Mouse (Mus musculus) forebrain, embryonic 15.5 days (tissue): ENCODE measurements around the gene Tdp2. TPM values are rescaled to one million over a fixed set of nuclear protein-coding genes. Genes with fewer than 3 reads are reported as not detected.

Experiments
- ATAC-seq: fragments of 200-750 bp; cut with Nextera tagmentation; replicated peaks from 2 replicates; pipeline ENCODE4 v1.8.0; 2017; ENCODE audit warnings: mild to moderate bottlenecking, moderate TSS enrichment, moderate library complexity
- H3K27ac ChIP-seq: fragments of 300-500 bp; sonication (generic); replicated peaks from 2 replicates; pipeline ENCODE4 v1.5.1; 2015; ENCODE audit warnings: mild to moderate bottlenecking, inconsistent platforms
- H3K27me3 ChIP-seq: fragments of 300-500 bp; sonication (generic); 2 replicates; pipeline ENCODE4 v1.6.1; 2015; ENCODE audit warnings: inconsistent platforms
- H3K36me3 ChIP-seq: fragments of 300-500 bp; sonication (generic); 2 replicates; pipeline ENCODE4 v1.6.1; 2015; ENCODE audit warnings: mild to moderate bottlenecking, inconsistent platforms
- H3K4me1 ChIP-seq: fragments of 300-500 bp; sonication (generic); 2 replicates; pipeline ENCODE4 v1.6.1; 2015; ENCODE audit warnings: inconsistent platforms
- H3K4me2 ChIP-seq: fragments of 300-500 bp; sonication (generic); replicated peaks from 2 replicates; pipeline ENCODE4 v1.6.1; 2015; ENCODE audit warnings: mild to moderate bottlenecking, inconsistent platforms
- H3K4me3 ChIP-seq: fragments of 300-500 bp; sonication (generic); 2 replicates; pipeline ENCODE4 v1.5.1; 2015; ENCODE audit warnings: mild to moderate bottlenecking, inconsistent platforms
- H3K9ac ChIP-seq: fragments of 300-500 bp; sonication (generic); replicated peaks from 2 replicates; pipeline ENCODE4 v1.6.1; 2015; ENCODE audit warnings: mild to moderate bottlenecking, inconsistent platforms
- H3K9me3 ChIP-seq: fragments of 300-500 bp; sonication (generic); 2 replicates; pipeline ENCODE4 v1.6.1; 2016; ENCODE audit warnings: inconsistent platforms
- WGBS: fragments of 180-500 bp; shearing (Covaris S2); methylation state at CpG from one replicate; pipeline ENCODE4 v1.1.7; 2015; ENCODE audit warnings: mixed read lengths; 5-methylcytosine and 5-hydroxymethylcytosine counted together
- polyA plus RNA-seq: library from polyadenylated mRNA; unstranded; fragments of >200 nt; fragmentation: Nextera tagmentation; extraction: Ambion mirVana; gene quantifications from 2 replicates; pipeline ENCODE4 v1.2.1, GENCODE M21; 2015

The Tdp2 gene
- polyA plus RNA-seq, 1 experiment from 2014 or later: 46.5 TPM

- H3K4me2 ChIP-seq: peak overlapping the region; percentile 90
- H3K27ac ChIP-seq: peak overlapping the region; percentile 100
- H3K27me3 ChIP-seq: no peaks in the 10 kb centered on the region
- WGBS: under 1% methylated on average over 26 of the region's 26 CpGs
- H3K36me3 ChIP-seq: peaks cover 6% of the 10 kb centered on the region
- peak overlapping the region; percentile 98 for H3K4me3 ChIP-seq
- H3K9ac ChIP-seq: peak overlapping the region; percentile 96
- no peaks in the 10 kb centered on the region for H3K9me3 ChIP-seq
- ATAC-seq: no peak
- peaks cover 36% of the 10 kb centered on the region for H3K4me1 ChIP-seq
These were observed 29.3 kb upstream of the Tdp2 start for GRCm38 (mm10) chr13:24802131-24802691.

GRCm38 (mm10) chr13:24803196-24803595 lies 28.3 kb upstream of the Tdp2 start:
- Histone ChIP-seq H3K4me2 (peak overlapping the region; percentile 90), H3K27me3 (no peaks in the 10 kb centered on the region), H3K9ac (peak overlapping the region; percentile 96; the same call in 1 of the 2 replicates), H3K9me3 (no peaks in the 10 kb centered on the region), H3K27ac (no peak overlapping the region), H3K36me3 (peaks cover 13% of the 10 kb centered on the region), H3K4me1 (peaks cover 36% of the 10 kb centered on the region), H3K4me3 (peak overlapping the region; percentile 98)
- ATAC-seq: no peak
- WGBS: 9% methylated on average over 2 of the region's 2 CpGs

- Histone ChIP-seq H3K4me3 (no peak overlapping the region), H3K36me3 (peaks cover 37% of the 10 kb centered on the region), H3K4me2 (no peak overlapping the region), H3K27ac (no peak overlapping the region), H3K4me1 (peaks cover 28% of the 10 kb centered on the region), H3K9ac (no peak overlapping the region), H3K27me3 (no peaks in the 10 kb centered on the region), H3K9me3 (no peaks in the 10 kb centered on the region)
- no peak for ATAC-seq
These were observed 25.4 kb upstream of the Tdp2 start for GRCm38 (mm10) chr13:24806079-24806478.

- H3K36me3 ChIP-seq: peaks cover 65% of the 10 kb centered on the region
- H3K4me2 ChIP-seq: no peak overlapping the region
- H3K27me3 ChIP-seq: no peaks in the 10 kb centered on the region
- no peak overlapping the region for H3K4me3 ChIP-seq
- 95% methylated on average over 2 of the region's 2 CpGs for WGBS
- ATAC-seq: no peak
- no peak overlapping the region for H3K9ac ChIP-seq
- H3K27ac ChIP-seq: no peak overlapping the region
- H3K9me3 ChIP-seq: no peaks in the 10 kb centered on the region
- H3K4me1 ChIP-seq: no peaks in the 10 kb centered on the region
These were observed 19.0 kb upstream of the Tdp2 start for GRCm38 (mm10) chr13:24812521-24812920.

- H3K27me3 ChIP-seq: no peaks in the 10 kb centered on the region
- no peak for ATAC-seq
- H3K9ac ChIP-seq: no peak overlapping the region
- H3K36me3 ChIP-seq: peaks cover 51% of the 10 kb centered on the region
- no peak overlapping the region for H3K4me3 ChIP-seq
- no peaks in the 10 kb centered on the region for H3K9me3 ChIP-seq
- WGBS: 87% methylated on average over 1 of the region's 1 CpGs
- no peak overlapping the region for H3K4me2 ChIP-seq
- no peaks in the 10 kb centered on the region for H3K4me1 ChIP-seq
- no peak overlapping the region for H3K27ac ChIP-seq
These were observed 16.9 kb upstream of the Tdp2 start for GRCm38 (mm10) chr13:24814616-24815015.

GRCm38 (mm10) chr13:24816125-24817092 lies 15.1 kb upstream of the Tdp2 start:
- H3K27me3 ChIP-seq: no peaks in the 10 kb centered on the region
- peaks cover 34% of the 10 kb centered on the region for H3K36me3 ChIP-seq
- ATAC-seq: peak; percentile 77
- H3K9me3 ChIP-seq: no peaks in the 10 kb centered on the region
- no peaks in the 10 kb centered on the region for H3K4me1 ChIP-seq
- no peak overlapping the region for H3K27ac ChIP-seq
- no peak overlapping the region for H3K9ac ChIP-seq
- H3K4me2 ChIP-seq: no peak overlapping the region
- WGBS: 79% methylated on average over 4 of the region's 4 CpGs
- no peak overlapping the region for H3K4me3 ChIP-seq

GRCm38 (mm10) chr13:24819931-24820330 lies 11.5 kb upstream of the Tdp2 start:
- Histone ChIP-seq H3K4me2 (no peak overlapping the region), H3K27me3 (no peaks in the 10 kb centered on the region), H3K36me3 (peaks cover 5% of the 10 kb centered on the region), H3K9ac (no peak overlapping the region), H3K4me3 (no peak overlapping the region), H3K9me3 (no peaks in the 10 kb centered on the region), H3K4me1 (no peaks in the 10 kb centered on the region), H3K27ac (no peak overlapping the region)
- 85% methylated on average over 1 of the region's 1 CpGs for WGBS
- ATAC-seq: no peak

GRCm38 (mm10) chr13:24822663-24823343 lies 8.7 kb upstream of the Tdp2 start:
- ATAC-seq: no peak
- WGBS: 87% methylated on average over 16 of the region's 16 CpGs
- H3K9me3 ChIP-seq: no peaks in the 10 kb centered on the region

GRCm38 (mm10) chr13:24824647-24825046 lies 6.8 kb upstream of the Tdp2 start:
- no peak for ATAC-seq
- 91% methylated on average over 4 of the region's 4 CpGs for WGBS
- Histone ChIP-seq H3K4me1 (no peaks in the 10 kb centered on the region), H3K27ac (no peak overlapping the region), H3K4me2 (no peak overlapping the region), H3K9me3 (no peaks in the 10 kb centered on the region), H3K4me3 (no peak overlapping the region), H3K36me3 (no peaks in the 10 kb centered on the region), H3K27me3 (no peaks in the 10 kb centered on the region), H3K9ac (no peak overlapping the region)

More at GRCm38 (mm10) chr13:24822663-24823343, 8.7 kb upstream of the Tdp2 start:
- Histone ChIP-seq H3K4me1 (no peaks in the 10 kb centered on the region), H3K4me3 (no peak overlapping the region), H3K36me3 (no peaks in the 10 kb centered on the region), H3K27me3 (no peaks in the 10 kb centered on the region), H3K27ac (no peak overlapping the region), H3K9ac (no peak overlapping the region), H3K4me2 (no peak overlapping the region)

- H3K4me3 ChIP-seq: no peak overlapping the region
- WGBS: 95% methylated on average over 4 of the region's 4 CpGs
- no peaks in the 10 kb centered on the region for H3K36me3 ChIP-seq
- no peaks in the 10 kb centered on the region for H3K27me3 ChIP-seq
- no peak overlapping the region for H3K9ac ChIP-seq
- H3K9me3 ChIP-seq: no peaks in the 10 kb centered on the region
- H3K4me2 ChIP-seq: no peak overlapping the region
- peaks cover 2% of the 10 kb centered on the region; the same call in 1 of the 2 replicates for H3K4me1 ChIP-seq
- no peak overlapping the region for H3K27ac ChIP-seq
- ATAC-seq: no peak
These were observed 5.9 kb upstream of the Tdp2 start for GRCm38 (mm10) chr13:24825587-24825986.

GRCm38 (mm10) chr13:24826116-24826515 lies 5.4 kb upstream of the Tdp2 start:
- WGBS: 78% methylated on average over 7 of the region's 7 CpGs
- Histone ChIP-seq H3K9ac (no peak overlapping the region), H3K27ac (no peak overlapping the region), H3K36me3 (no peaks in the 10 kb centered on the region), H3K4me2 (no peak overlapping the region), H3K27me3 (no peaks in the 10 kb centered on the region), H3K9me3 (no peaks in the 10 kb centered on the region), H3K4me3 (no peak overlapping the region), H3K4me1 (peaks cover 5% of the 10 kb centered on the region; the same call in 1 of the 2 replicates)
- no peak for ATAC-seq
